Mouse (Mus musculus) midbrain, embryonic 10.5 days (tissue): ENCODE results near the gene Ston2. TPM values are rescaled to one million over a fixed set of nuclear protein-coding genes. Genes with fewer than 3 reads are reported as not detected.

Experiments
- DNase-seq: peaks from one replicate; pipeline ENCODE4 v3.0.0-alpha.2; 2017; ENCODE audit warnings: low spot score
- H3K27ac ChIP-seq: fragments of 300-500 bp; sonication (generic); replicated peaks from 2 replicates; pipeline ENCODE4 v1.5.1; 2016; ENCODE audit warnings: mild to moderate bottlenecking
- H3K27me3 ChIP-seq: fragments of 300-500 bp; sonication (generic); 2 replicates; pipeline ENCODE4 v1.6.1; 2016; ENCODE audit warnings: low read depth, mild to moderate bottlenecking; ENCODE audit not compliant: poor library complexity, severe bottlenecking
- H3K36me3 ChIP-seq: fragments of 300-500 bp; sonication (generic); 2 replicates; pipeline ENCODE4 v1.6.1; 2016; ENCODE audit warnings: mild to moderate bottlenecking, moderate library complexity
- H3K4me1 ChIP-seq: fragments of 300-500 bp; sonication (generic); 2 replicates; pipeline ENCODE4 v1.6.1; 2016
- H3K4me3 ChIP-seq: fragments of 300-500 bp; sonication (generic); 2 replicates; pipeline ENCODE4 v1.5.1; 2016; ENCODE audit warnings: mild to moderate bottlenecking, moderate library complexity
- H3K9me3 ChIP-seq: fragments of 300-500 bp; sonication (generic); replicated peaks from 2 replicates; pipeline ENCODE4 v1.6.1; 2016; ENCODE audit warnings: mild to moderate bottlenecking
- WGBS: fragments of 180-500 bp; shearing (Covaris S2); methylation state at CpG from one replicate; pipeline ENCODE4 v1.1.7; 2016; 5-methylcytosine and 5-hydroxymethylcytosine counted together
- polyA plus RNA-seq: library from polyadenylated mRNA; unstranded; fragments of >200 nt; fragmentation: Nextera tagmentation; extraction: Ambion mirVana; gene quantifications from 2 replicates; pipeline ENCODE4 v1.2.1, GENCODE M21; 2016

Ston2 gene
- polyA plus RNA-seq, 1 experiment from 2014 or later, result 9.9 TPM

DNA sequence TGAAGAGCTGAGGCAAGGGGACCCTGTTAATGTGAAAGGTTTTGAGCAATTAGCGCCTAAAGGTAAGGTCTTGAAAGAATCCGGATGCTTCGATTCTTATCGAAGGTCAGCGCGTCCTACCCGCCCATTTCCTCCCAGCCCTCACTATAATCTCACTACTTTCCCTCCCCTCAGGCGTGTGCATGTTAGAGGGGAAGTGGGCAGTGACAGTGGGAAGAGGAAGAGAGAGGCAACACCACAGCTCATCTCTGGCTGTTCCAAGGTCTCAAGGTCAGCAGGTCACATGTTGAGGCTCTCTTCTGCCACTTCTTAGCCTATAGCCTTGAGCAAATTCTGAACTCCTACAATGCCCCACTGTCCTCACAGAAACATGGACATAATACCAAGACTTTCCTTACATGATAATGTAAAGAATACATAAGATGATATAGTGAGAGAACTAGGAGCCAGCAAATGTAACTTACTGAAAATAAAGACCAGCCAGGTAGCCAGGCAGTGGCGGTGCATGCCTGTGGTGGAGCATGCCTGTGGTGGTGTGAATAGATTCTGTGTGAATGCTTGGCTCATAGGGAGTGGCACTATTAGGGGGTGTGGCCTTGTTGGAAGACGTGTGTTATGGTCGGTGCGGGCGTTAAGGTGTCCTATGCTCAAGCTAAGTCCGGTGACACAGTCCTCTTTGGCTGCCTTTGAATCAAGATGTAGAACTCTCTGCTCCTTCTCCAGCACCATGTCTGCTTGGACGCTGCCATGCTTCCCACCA, 51.8 kb downstream of the Ston2 start:
- Histone ChIP-seq H3K27me3 (no peaks in the 10 kb centered on the region), H3K9me3 (no peaks in the 10 kb centered on the region), H3K36me3 (peaks cover 57% of the 10 kb centered on the region), H3K4me1 (no peaks in the 10 kb centered on the region), H3K27ac (no peak overlapping the region), H3K4me3 (no peak overlapping the region)
- DNase-seq, result no peak
- WGBS, result 92% methylated on average over 15 of the region's 15 CpGs

DNA sequence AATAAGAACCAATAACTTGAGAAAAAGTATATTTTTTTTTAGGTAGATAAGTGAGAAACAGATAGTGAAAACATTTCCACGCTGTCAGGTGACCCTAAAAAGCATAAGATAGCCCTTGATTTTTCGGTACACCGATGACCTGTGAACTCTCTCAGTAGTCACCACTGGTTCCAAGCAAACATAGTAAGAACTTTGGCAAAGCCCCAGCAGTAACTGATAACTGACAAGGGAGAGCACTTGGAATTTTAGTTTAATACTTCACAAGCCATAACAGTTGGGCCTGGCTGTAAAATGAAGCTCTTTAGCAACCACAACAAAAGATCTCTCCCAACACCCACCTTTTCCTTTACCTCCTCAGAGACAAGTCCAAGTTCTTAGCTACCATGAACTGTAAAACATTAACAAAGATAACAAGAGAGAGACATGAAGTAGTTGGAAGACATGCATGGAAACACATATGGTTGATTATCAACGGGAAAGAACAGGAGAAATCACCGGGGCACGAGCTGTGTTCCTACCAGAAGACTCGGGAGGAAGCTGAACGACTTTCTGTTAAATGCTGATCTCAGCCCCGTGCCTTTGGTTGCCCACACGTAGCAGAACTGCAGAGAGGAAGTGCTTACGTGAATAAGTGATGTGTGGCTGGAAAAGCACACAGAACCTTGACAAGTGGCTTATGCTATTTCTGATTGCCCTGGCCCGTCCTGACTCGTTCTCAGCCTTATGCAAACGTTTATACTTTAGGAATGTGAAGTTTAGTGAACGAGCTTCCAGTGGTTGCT, 53.8 kb downstream of the Ston2 start:
- H3K36me3 ChIP-seq, result peaks cover 46% of the 10 kb centered on the region
- H3K9me3 ChIP-seq, result no peaks in the 10 kb centered on the region
- no peak overlapping the region for H3K4me3 ChIP-seq
- 87% methylated on average over 15 of the region's 15 CpGs for WGBS
- no peak for DNase-seq
- no peaks in the 10 kb centered on the region for H3K4me1 ChIP-seq
- H3K27me3 ChIP-seq, result no peaks in the 10 kb centered on the region
- no peak overlapping the region for H3K27ac ChIP-seq

DNA sequence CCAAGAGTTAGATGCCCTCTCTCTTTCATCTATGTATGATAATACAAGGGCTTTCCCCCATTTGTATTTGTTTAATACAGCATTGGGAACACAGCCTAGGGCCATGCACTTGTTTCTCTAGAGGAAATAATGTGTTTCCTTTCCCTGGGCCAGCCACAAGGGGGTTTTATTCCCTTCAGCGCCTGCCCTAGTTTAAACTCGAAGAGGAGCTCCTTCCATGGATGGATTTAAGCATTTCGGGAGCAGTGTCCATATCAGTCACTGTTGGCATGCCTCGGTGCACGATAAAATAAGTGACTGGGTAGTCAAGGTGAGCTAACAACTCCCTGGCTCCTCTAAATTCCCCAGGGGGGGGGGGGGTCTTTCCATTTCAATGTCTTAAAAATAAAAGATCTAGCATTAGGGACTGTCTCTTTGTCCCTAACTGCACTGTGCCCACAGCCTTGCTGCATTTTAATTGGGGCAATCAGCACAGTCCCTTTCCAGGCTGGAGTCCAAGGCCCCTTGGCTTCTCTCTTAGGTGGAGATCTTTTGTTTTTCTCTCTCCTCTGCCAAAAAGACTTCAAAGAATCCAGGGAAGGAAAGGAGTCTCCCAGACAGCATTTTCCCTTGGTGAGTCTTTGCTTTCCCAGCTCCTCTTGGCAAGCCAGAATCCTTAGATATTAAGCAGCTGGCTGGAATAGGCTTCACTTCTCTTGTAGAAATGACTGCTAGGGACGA, 55.3 kb downstream of the Ston2 start:
- WGBS, result 81% methylated on average over 6 of the region's 6 CpGs
- no peak for DNase-seq

DNA sequence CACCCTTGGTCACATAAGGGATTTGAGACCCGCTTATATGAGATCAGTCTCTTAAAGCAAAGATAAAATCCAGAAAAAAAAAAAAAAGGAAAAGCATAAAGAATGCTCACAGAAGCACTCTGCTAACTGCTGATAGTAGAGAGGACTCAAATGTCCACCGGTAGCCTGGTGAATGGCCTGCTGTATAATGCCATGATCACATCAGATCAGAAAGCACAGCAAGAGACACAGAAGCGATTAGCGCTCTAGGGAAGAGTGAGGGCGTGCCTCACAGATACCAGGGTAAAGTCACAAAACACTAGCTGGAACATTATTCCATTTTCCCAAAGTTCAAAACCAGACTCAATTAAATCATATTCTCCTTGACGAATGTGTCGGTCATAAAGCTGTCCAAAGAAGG, 62.0 kb downstream of the Ston2 start:
- Histone ChIP-seq H3K27me3 (no peaks in the 10 kb centered on the region), H3K9me3 (no peaks in the 10 kb centered on the region), H3K4me1 (0 out of 2 replicates have a peak, but pooled peaks cover 2% of the 10 kb centered on the region), H3K36me3 (no peaks in the 10 kb centered on the region), H3K27ac (no peak overlapping the region), H3K4me3 (no peak overlapping the region)
- DNase-seq, result no peak
- 94% methylated on average over 7 of the region's 7 CpGs for WGBS

More for the DNA sequence above, 55.3 kb downstream of the Ston2 start:
- H3K9me3 ChIP-seq, result no peaks in the 10 kb centered on the region
- H3K27me3 ChIP-seq, result no peaks in the 10 kb centered on the region
- no peaks in the 10 kb centered on the region for H3K4me1 ChIP-seq
- H3K27ac ChIP-seq, result no peak overlapping the region
- H3K4me3 ChIP-seq, result no peak overlapping the region
- peaks cover 35% of the 10 kb centered on the region for H3K36me3 ChIP-seq

DNA sequence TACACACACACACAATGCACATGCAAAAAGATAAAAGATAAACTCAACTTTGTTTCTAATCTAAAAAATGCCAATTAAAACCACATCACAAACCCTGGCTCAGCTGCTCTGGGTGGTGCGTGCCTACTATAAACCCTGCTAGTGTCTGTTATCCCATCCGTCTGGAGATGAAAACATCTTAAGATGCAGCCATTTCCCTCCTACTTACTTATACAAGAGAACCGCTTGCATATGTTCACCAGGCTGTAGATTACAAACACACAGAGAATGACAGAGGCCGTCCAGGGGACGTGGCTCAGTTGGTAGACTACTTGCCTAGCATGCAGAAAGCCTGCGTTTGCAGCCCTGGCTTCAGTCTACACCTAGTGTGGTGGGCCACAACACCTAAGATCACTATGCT, 64.3 kb downstream of the Ston2 start:
- DNase-seq, result no peak
- Histone ChIP-seq H3K36me3 (no peaks in the 10 kb centered on the region), H3K4me1 (0 out of 2 replicates have a peak, but pooled peaks cover 2% of the 10 kb centered on the region), H3K4me3 (no peak overlapping the region), H3K27me3 (no peaks in the 10 kb centered on the region), H3K9me3 (no peaks in the 10 kb centered on the region), H3K27ac (no peak overlapping the region)
- WGBS, result 93% methylated on average over 6 of the region's 6 CpGs

DNA sequence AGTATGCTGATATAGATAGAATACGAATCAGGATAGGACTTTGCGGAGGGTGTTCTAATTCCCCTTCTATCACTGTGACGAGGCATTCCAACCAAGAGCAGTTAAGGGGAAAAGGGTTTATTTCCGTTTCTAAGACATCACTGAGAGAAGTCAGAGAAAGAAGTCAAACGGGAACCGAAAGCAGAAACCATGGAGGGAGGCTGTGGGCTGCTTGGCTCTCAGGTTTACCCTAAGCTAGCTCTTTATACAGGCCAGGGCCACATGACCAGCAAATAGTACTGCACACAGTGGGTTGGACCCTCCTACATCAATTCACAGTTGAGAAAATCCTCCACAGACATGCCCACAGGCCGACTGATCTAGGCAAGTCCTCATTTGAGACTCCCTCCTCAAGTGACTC, 69.1 kb downstream of the Ston2 start:
- WGBS, result 88% methylated on average over 7 of the region's 7 CpGs
- H3K36me3 ChIP-seq, result 0 out of 2 replicates have a peak, but pooled peaks cover 1% of the 10 kb centered on the region
- H3K4me3 ChIP-seq, result no peak overlapping the region
- no peaks in the 10 kb centered on the region for H3K9me3 ChIP-seq
- H3K27ac ChIP-seq, result no peak overlapping the region
- H3K27me3 ChIP-seq, result no peaks in the 10 kb centered on the region
- H3K4me1 ChIP-seq, result no peaks in the 10 kb centered on the region
- DNase-seq, result no peak

DNA sequence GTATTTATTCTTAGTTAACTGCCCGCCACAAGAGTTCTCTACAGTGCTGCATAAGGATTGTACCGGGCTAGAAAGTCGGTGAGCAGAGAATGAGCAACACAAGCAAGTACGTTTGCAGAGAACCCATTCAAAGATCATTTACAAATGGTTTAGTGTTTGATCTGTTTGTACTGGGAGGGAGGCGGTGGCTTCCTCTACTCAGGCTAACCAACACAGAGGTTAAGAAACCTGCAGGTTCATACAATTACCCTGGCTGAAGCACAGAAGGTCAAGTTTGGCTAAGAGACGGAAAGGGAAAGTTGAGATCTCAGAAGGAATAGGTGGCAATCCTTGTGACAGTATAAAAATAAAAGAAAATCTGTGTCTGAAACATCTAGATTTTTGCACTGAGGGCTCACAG, 72.5 kb downstream of the Ston2 start:
- Histone ChIP-seq H3K4me1 (peaks cover 9% of the 10 kb centered on the region), H3K9me3 (no peaks in the 10 kb centered on the region), H3K27ac (no peak overlapping the region), H3K36me3 (peaks cover 11% of the 10 kb centered on the region), H3K27me3 (no peaks in the 10 kb centered on the region), H3K4me3 (no peak overlapping the region)
- WGBS, result 84% methylated on average over 6 of the region's 6 CpGs
- DNase-seq, result no peak

DNA sequence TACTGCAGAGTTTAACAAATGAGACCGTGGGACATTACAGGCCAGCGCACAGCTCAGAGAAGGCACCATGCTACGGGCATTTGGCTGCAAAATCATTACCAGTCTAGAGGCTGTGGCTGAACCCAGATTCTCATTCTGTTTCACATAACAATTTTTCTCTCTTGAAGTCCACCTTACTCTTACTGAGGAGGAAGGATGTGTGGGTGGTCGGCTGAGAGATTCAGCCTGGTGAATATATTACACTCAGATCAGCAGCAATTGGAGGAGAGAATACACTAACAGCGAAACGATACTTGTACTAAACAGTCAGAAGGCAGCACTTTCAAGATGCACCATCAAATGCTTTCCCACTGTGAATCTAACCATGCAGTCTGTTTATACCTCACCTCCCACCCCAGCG, 74.8 kb downstream of the Ston2 start:
- Histone ChIP-seq H3K36me3 (peaks cover 11% of the 10 kb centered on the region), H3K4me3 (no peak overlapping the region), H3K27me3 (no peaks in the 10 kb centered on the region), H3K9me3 (no peaks in the 10 kb centered on the region), H3K4me1 (peaks cover 12% of the 10 kb centered on the region), H3K27ac (no peak overlapping the region)
- DNase-seq, result no peak
- 95% methylated on average over 7 of the region's 7 CpGs for WGBS

DNA sequence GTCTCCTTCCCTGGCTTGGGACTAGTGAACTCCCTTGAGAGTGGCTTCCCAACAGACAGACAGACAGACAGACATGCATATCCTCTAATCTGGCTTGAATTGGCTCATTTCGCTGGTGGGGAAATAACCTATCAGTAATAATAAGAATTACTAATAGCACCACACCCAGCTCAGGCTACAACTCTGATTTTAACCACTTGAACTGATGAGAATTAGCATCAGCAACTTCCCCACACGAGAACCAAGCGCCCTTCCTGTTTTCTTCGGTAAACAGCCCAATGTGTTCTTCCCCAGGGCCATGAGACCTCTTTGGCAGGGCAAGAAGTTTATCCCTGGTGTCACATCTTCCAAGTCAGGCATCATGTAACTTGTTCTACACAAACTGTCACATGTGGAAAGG, 76.5 kb downstream of the Ston2 start:
- Histone ChIP-seq H3K9me3 (no peaks in the 10 kb centered on the region), H3K4me3 (no peak overlapping the region), H3K4me1 (peaks cover 15% of the 10 kb centered on the region), H3K27me3 (no peaks in the 10 kb centered on the region), H3K27ac (peak overlapping the region; percentile 46; the same call in 1 of the 2 replicates), H3K36me3 (peaks cover 11% of the 10 kb centered on the region)
- DNase-seq, result no peak
- 91% methylated on average over 4 of the region's 4 CpGs for WGBS

DNA sequence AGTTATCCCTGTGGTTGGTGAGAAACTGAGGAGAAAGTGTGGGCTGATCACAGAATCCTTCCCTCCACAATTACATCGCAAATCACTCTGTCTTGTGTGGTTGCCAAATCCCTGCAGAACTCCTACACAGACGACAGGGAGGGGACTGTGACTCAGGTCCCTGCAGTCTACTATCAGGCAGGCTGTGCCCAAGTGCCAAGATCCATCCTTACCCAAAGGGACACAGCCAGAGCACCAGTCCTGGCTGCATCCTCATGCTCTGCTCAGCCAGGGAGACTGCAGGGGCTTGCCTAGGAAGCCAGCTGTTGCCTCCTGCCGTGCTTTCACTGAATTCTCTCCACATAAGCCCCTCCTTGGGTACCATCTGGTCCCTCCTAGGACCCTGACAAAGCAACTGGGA, 77.3 kb downstream of the Ston2 start:
- WGBS, result 44% methylated on average over 3 of the region's 3 CpGs
- peaks cover 15% of the 10 kb centered on the region for H3K36me3 ChIP-seq
- no peak overlapping the region for H3K4me3 ChIP-seq
- no peaks in the 10 kb centered on the region for H3K9me3 ChIP-seq
- H3K4me1 ChIP-seq, result peaks cover 15% of the 10 kb centered on the region
- H3K27me3 ChIP-seq, result no peaks in the 10 kb centered on the region
- no peak for DNase-seq
- H3K27ac ChIP-seq, result peak overlapping the region; percentile 46

DNA sequence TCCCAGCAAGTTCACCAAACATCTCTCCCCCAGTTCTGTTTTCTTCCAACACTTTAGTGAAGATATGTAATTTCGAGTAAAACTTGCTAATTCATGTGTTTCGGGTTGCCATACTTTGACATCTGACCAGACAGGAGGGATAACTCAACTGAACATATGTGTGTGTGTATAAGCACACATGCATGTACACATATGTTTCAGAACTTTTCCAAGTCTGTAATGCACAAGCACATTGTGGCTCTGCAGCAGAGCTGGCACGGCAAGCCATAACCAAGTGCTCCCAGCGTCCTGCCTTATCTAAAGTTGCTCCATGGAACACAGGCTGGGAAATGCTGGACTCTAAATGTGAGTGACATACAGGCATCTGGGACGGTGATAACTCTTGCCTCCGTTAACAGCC, 78.6 kb downstream of the Ston2 start:
- Histone ChIP-seq H3K36me3 (peaks cover 16% of the 10 kb centered on the region), H3K9me3 (no peaks in the 10 kb centered on the region), H3K27ac (no peak overlapping the region), H3K27me3 (no peaks in the 10 kb centered on the region), H3K4me3 (no peak overlapping the region), H3K4me1 (peaks cover 15% of the 10 kb centered on the region)
- no peak for DNase-seq
- 84% methylated on average over 6 of the region's 6 CpGs for WGBS

DNA sequence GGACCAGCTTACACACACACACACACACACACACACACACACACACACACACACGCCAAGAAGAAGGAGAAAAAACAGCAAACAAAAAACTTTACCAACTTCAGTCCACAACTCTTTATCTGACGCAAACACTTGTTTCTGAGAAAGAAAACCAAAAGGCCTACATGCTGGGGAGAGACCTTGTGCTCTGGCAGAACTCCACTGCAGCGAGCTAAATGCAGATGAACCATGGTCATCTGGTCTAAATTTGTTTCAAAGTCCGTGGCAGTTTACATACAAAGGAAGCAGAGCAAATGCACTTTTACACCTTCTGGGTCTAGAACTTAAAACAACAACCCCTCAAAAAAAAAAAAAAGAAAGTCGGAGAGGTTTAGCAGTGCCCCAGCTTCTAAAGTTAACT, 79.0 kb downstream of the Ston2 start:
- Histone ChIP-seq H3K4me3 (no peak overlapping the region), H3K27me3 (no peaks in the 10 kb centered on the region), H3K9me3 (no peaks in the 10 kb centered on the region), H3K27ac (no peak overlapping the region), H3K4me1 (peaks cover 15% of the 10 kb centered on the region), H3K36me3 (peaks cover 16% of the 10 kb centered on the region)
- DNase-seq, result no peak
- 76% methylated on average over 5 of the region's 5 CpGs for WGBS
